Mouse (Mus musculus): ENCODE results near the gene Dkkl1.

GRCm38 (mm10) chr7:45215673-45216441 lies 3.9 kb upstream of the Dkkl1 start, which contains the start of gene Tead2:
- TF ChIP-seq CTCF (IDR thresholded peaks at IDR 0.05; ENCODE audit: control insufficient read depth, insufficient read depth, insufficient read length) (no peak), USF1 (IDR thresholded peaks at IDR 0.05; ENCODE audit: low read depth) (no peak), FOSL1 (IDR thresholded peaks at IDR 0.05; ENCODE audit: insufficient read depth, low read length, poor library complexity, severe bottlenecking) (no peak), CEBPB (IDR thresholded peaks at IDR 0.05; ENCODE audit: low read depth) (no peak), MYOD1 (IDR thresholded peaks at IDR 0.05; ENCODE audit: control insufficient read depth, insufficient read length, low read depth) (no peak), MYOG (IDR thresholded peaks at IDR 0.05; ENCODE audit: control insufficient read depth, extremely low read depth, insufficient read length) (no peak), MAX (IDR thresholded peaks at IDR 0.05) (peak; percentile 19)
